28 mouse cellular contexts compared by ENCODE assay signal in the genomic region with DNA sequence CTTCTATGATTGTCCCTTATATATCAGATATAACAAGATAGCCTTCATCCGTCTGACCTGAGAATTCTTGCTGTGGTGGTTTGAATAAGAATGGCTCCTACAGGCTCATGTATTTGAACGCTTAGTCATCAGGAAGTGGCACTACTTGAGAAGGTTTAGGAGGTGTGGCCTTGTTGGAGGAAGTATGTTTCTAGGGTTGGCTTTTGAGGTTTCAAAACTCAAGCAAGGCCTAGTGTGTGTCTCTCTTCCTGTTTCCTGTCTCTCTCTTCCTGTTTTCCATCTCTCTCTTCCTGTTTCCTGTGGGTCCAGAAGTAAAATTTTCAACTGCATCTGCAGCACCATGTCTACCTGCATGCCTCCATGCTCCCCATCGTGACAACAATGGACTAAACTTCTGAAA. TPM values are rescaled to one million over a fixed set of nuclear protein-coding genes. Genes with fewer than 3 reads are reported as not detected.
DNase-seq lines count a peak whose midpoint lies in the region; ATAC-seq and TF ChIP-seq lines count a peak whose summit lies in the region.
"Had no signal": no experiment of that assay in that cellular context is flagged by ENCODE, and none has a peak within 500 bp of the region (broad histone marks: within the 10 kb centered on the region; RNA-seq: fewer than 3 reads in every experiment).

No protein-coding gene starts in this region.

- peak overlapping the region; percentile 84; the same call in 1 of the 2 replicates for H3K27ac ChIP-seq in layer of hippocampus, adult 2 months
- no peak overlapping the region for H3K27ac ChIP-seq in MEL (ENCODE audit: control insufficient read depth, low read depth, low read length)
- H3K27ac ChIP-seq in forebrain, postnatal 0 days (ENCODE audit: low read depth, low read length), result peak overlapping the region; percentile 57; the same call in 1 of the 2 replicates
- H3K27ac ChIP-seq: hindbrain, embryonic 10.5 days; kidney, embryonic 15.5 days; limb, embryonic 15.5 days; liver, embryonic 15.5 days; lung, embryonic 15.5 days; midbrain, embryonic 10.5 days had no signal

- no peak overlapping the region for H3K4me3 ChIP-seq in layer of hippocampus, adult 2 months
- no peak overlapping the region for H3K4me3 ChIP-seq in MEL (ENCODE audit: control insufficient read depth in 1 of 2, insufficient read depth in 1 of 2, low read depth in 2 of 2, low read length in 2 of 2)
- no peak overlapping the region for H3K4me3 ChIP-seq in forebrain, postnatal 0 days (ENCODE audit: low read depth, low read length)
- H3K4me3 ChIP-seq: embryonic facial prominence, embryonic 13.5 days; erythroblast, embryonic 14.5 days; heart, embryonic 12.5 days; hindbrain, embryonic 10.5 days; kidney, embryonic 15.5 days; limb, embryonic 15.5 days; liver, embryonic 15.5 days; lung, embryonic 15.5 days; midbrain, embryonic 10.5 days had no signal

- no peak overlapping the region for H3K4me2 ChIP-seq in forebrain, postnatal 0 days (ENCODE audit: low read depth)
- H3K4me2 ChIP-seq: embryonic facial prominence, embryonic 13.5 days; heart, embryonic 12.5 days; kidney, embryonic 15.5 days; limb, embryonic 15.5 days; liver, embryonic 15.5 days; lung, embryonic 15.5 days had no signal

- H3K79me2 ChIP-seq in MEL (ENCODE audit: control insufficient read depth, insufficient read depth, low read length, poor library complexity), result no peaks in the 10 kb centered on the region

- no peak for DNase-seq in layer of hippocampus, adult 2 months (ENCODE audit: low spot score in 2 of 2)
- DNase-seq in layer of hippocampus, adult 18-20 months (ENCODE audit: low spot score in 2 of 2), result no peak
- peak; percentile 2 for DNase-seq in MEL (ENCODE audit: low read depth, low spot score)
- no peak for DNase-seq in forebrain, postnatal 0 days
- DNase-seq in thymus, postnatal 14 days, result no peak
- no peak for DNase-seq in ovary, adult 18-20 months (ENCODE audit: low spot score)
- DNase-seq: cerebellum, adult 11 months; cerebellum, postnatal 14 days; embryo, embryonic 11 days; gastrocnemius, adult 2 months; heart, adult 18-20 months; heart, postnatal 10 days; kidney, adult 11 months; kidney, postnatal 36 days; layer of hippocampus, adult 9-11 months; lung, postnatal 36 days; right cerebral cortex, postnatal 14 days had no signal

- no peaks in the 10 kb centered on the region for H3K27me3 ChIP-seq in MEL (ENCODE audit: control insufficient read depth in 1 of 2, insufficient read depth in 2 of 2, low read length in 2 of 2)
- H3K27me3 ChIP-seq in forebrain, postnatal 0 days (ENCODE audit: insufficient read depth, low read length), result no peaks in the 10 kb centered on the region
- H3K27me3 ChIP-seq: embryonic facial prominence, embryonic 13.5 days; heart, embryonic 12.5 days; kidney, embryonic 15.5 days; limb, embryonic 15.5 days; liver, embryonic 15.5 days; lung, embryonic 15.5 days; Patski had no signal

- TF ChIP-seq POLR2A in MEL (IDR thresholded peaks at IDR 0.05; ENCODE audit: control insufficient read depth in 1 of 2, insufficient read depth in 1 of 2, low read depth in 1 of 2, low read length in 2 of 2, poor library complexity in 1 of 2), result no peak

- WGBS in forebrain, postnatal 0 days, result 85% methylated on average over 3 of the region's 3 CpGs

- H3K9ac ChIP-seq in MEL (ENCODE audit: control insufficient read depth, low read depth, low read length, poor library complexity, severe bottlenecking), result no peak overlapping the region
- no peak overlapping the region for H3K9ac ChIP-seq in forebrain, postnatal 0 days
- H3K9ac ChIP-seq: embryonic facial prominence, embryonic 13.5 days; heart, embryonic 12.5 days; kidney, embryonic 15.5 days; limb, embryonic 15.5 days; liver, embryonic 15.5 days; lung, embryonic 15.5 days had no signal

- no peaks in the 10 kb centered on the region for H3K9me3 ChIP-seq in MEL (replicated peaks; ENCODE audit: insufficient read depth, low read length)
- no peaks in the 10 kb centered on the region for H3K9me3 ChIP-seq in forebrain, postnatal 0 days (ENCODE audit: low read length)
- H3K9me3 ChIP-seq: embryonic facial prominence, embryonic 13.5 days; heart, embryonic 12.5 days; hindbrain, embryonic 10.5 days; kidney, embryonic 15.5 days; limb, embryonic 15.5 days; liver, embryonic 15.5 days; lung, embryonic 15.5 days had no signal

- ATAC-seq in forebrain, postnatal 0 days, result no peak
- no peak for ATAC-seq in megakaryocyte progenitor cell, adult 5-6 weeks (replicated peaks; ENCODE audit: poor library complexity)
- ATAC-seq: Patski had no signal

- H3K4me1 ChIP-seq in MEL (ENCODE audit: control insufficient read depth in 1 of 2, insufficient read depth in 2 of 2, low read length in 2 of 2), result no peaks in the 10 kb centered on the region
- H3K4me1 ChIP-seq in forebrain, postnatal 0 days (ENCODE audit: insufficient read depth), result peaks cover 22% of the 10 kb centered on the region
- H3K4me1 ChIP-seq: liver, embryonic 15.5 days had no signal

- no peak for TF ChIP-seq RAD21 in MEL (IDR thresholded peaks at IDR 0.05; ENCODE audit: low read depth, low read length)

- no peak for TF ChIP-seq CTCF in layer of hippocampus, adult 2 months (conservative IDR thresholded peaks at IDR 0.05)
- TF ChIP-seq CTCF in MEL (IDR thresholded peaks at IDR 0.05 in 2 of 3, conservative IDR thresholded peaks at IDR 0.05 in 1 of 3; ENCODE audit: control insufficient read depth in 1 of 3, insufficient read depth in 1 of 3, low read depth in 2 of 3, low read length in 3 of 3, poor library complexity in 1 of 3, severe bottlenecking in 1 of 3), result no peak
- TF ChIP-seq CTCF in forebrain, postnatal 0 days (IDR thresholded peaks at IDR 0.05; ENCODE audit: low read depth), result no peak

- no peak for TF ChIP-seq EP300 in MEL (IDR thresholded peaks at IDR 0.05; ENCODE audit: low read depth in 1 of 2, low read length in 2 of 2)

- no peaks in the 10 kb centered on the region for H3K36me3 ChIP-seq in MEL (ENCODE audit: control insufficient read depth in 1 of 2, insufficient read depth in 2 of 2, low read length in 2 of 2)
- H3K36me3 ChIP-seq in forebrain, postnatal 0 days (ENCODE audit: insufficient read depth), result no peaks in the 10 kb centered on the region
- H3K36me3 ChIP-seq: embryonic facial prominence, embryonic 13.5 days; heart, embryonic 12.5 days; hindbrain, embryonic 10.5 days; kidney, embryonic 15.5 days; limb, embryonic 15.5 days; liver, embryonic 15.5 days; lung, embryonic 15.5 days; midbrain, embryonic 10.5 days had no signal

TF ChIP-seq in MEL, 35 proteins besides CTCF, POLR2A, EP300 and RAD21:
- no peak for TF ChIP-seq CHD1 (IDR thresholded peaks at IDR 0.05; ENCODE audit: low read depth, low read length)
- no peak for TF ChIP-seq BHLHE40 (IDR thresholded peaks at IDR 0.05; ENCODE audit: borderline replicate concordance, low read depth, low read length)
- TF ChIP-seq HCFC1 (IDR thresholded peaks at IDR 0.05; ENCODE audit: low read depth, low read length), result no peak
- no peak for TF ChIP-seq MAZ (IDR thresholded peaks at IDR 0.05; ENCODE audit: low read depth, low read length)
- TF ChIP-seq CHD2 (IDR thresholded peaks at IDR 0.05; ENCODE audit: low read length), result no peak
- no peak for TF ChIP-seq RCOR1 (IDR thresholded peaks at IDR 0.05; ENCODE audit: low read depth, low read length)
- TF ChIP-seq ZMIZ1 (IDR thresholded peaks at IDR 0.05; ENCODE audit: low read depth, low read length), result no peak
- TF ChIP-seq TCF12 (IDR thresholded peaks at IDR 0.05; ENCODE audit: low read depth, low read length), result no peak

RNA-seq across cellular contexts. Expression of gene Sorl1, which starts 58.3 kb away (rescaled TPM):
- 100 to 1,000 TPM; 196 to 197 TPM for total RNA-seq in layer of hippocampus, adult 2 months (2021)
- 100 to 1,000 TPM; 189 to 193 TPM for total RNA-seq in layer of hippocampus, adult 18-20 months (2021)
- total RNA-seq in MEL (2012; rRNA removed), result not detected in 2 replicates
- not detected for polyA plus RNA-seq in MEL (2012; ENCODE audit: insufficient read depth in 1 of 2, insufficient read length in 2 of 2, low read depth in 1 of 2, low replicate concordance in 2 of 2, missing spikeins in 1 of 2)
- 15.2 and 17.9 TPM in 2 replicates for total RNA-seq in forebrain, postnatal 0 days (2014; rRNA removed)
- polyA plus RNA-seq in forebrain, postnatal 0 days (2015; fragmentation: Nextera tagmentation; extraction: Ambion mirVana), result 5.6 and 6.4 TPM in 2 replicates
- 26.8 and 29.4 TPM in 2 replicates for total RNA-seq in megakaryocyte progenitor cell, adult 5-6 weeks (2015)
- 23.9 and 29.4 TPM in 2 replicates for total RNA-seq in megakaryocyte progenitor cell, adult 5-6 weeks (2017)

Comparison
In these comparisons a context has a peak if more than half of its experiments do, and no peak if none do; other contexts are left out.
1. RNA of gene Sorl1, which starts 58.3 kb away (total RNA-seq): 196 to 197 TPM in layer of hippocampus, adult 2 months, 189 to 193 TPM in layer of hippocampus, adult 18-20 months, 23.9 to 29.4 TPM in megakaryocyte progenitor cell, adult 5-6 weeks and 15.2 to 17.9 TPM in forebrain, postnatal 0 days; not detected in MEL; every median in the first group is over 10 times any median in the second.